Mouse (Mus musculus) splenic B cell, adult 2 months (primary cell): ENCODE results near the gene Harbi1.
A peak's percentile ranks its signal among the peaks of the same experiment; 100 is the strongest.

Source experiments
- DNase-seq: peaks from one replicate; pipeline ENCODE4 v3.0.0-alpha.2; 2011; ENCODE audit warnings: low read depth, low spot score
- H3K27me3 ChIP-seq: 2 replicates; pipeline ENCODE4 v1.6.1; 2012; ENCODE audit warnings: mild to moderate bottlenecking, low read length, moderate library complexity, mixed read lengths; ENCODE audit not compliant: control insufficient read depth, poor library complexity, insufficient read depth, severe bottlenecking
- H3K36me3 ChIP-seq: 2 replicates; pipeline ENCODE4 v1.6.1; 2012; ENCODE audit warnings: mild to moderate bottlenecking, low read length, moderate library complexity, mixed read lengths; ENCODE audit not compliant: control insufficient read depth, poor library complexity, insufficient read depth, severe bottlenecking

The Harbi1 gene

DNA sequence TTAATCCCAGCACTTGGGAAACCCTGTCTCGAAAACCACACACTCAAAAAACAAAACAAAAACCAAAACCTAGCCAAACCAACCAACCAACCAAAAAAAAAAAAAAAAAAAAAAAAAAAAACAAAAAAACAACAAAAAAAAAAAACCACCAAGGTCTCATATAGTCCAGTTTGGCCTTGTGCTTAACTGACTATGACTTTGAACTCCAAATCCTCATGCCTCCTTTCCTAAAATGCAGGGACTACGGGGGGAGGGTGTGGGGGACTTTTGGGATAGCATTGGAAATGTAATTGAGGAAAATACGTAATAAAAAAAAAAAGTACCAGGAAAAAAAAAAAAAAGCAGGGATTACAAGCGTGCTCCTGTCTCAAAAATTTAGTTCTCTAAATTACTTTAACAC, 18.9 kb downstream of the Harbi1 start:
- Histone ChIP-seq H3K27me3 (no peaks in the 10 kb centered on the region), H3K36me3 (no peaks in the 10 kb centered on the region; the same call in 1 of the 2 replicates)
- no peak for DNase-seq

DNA sequence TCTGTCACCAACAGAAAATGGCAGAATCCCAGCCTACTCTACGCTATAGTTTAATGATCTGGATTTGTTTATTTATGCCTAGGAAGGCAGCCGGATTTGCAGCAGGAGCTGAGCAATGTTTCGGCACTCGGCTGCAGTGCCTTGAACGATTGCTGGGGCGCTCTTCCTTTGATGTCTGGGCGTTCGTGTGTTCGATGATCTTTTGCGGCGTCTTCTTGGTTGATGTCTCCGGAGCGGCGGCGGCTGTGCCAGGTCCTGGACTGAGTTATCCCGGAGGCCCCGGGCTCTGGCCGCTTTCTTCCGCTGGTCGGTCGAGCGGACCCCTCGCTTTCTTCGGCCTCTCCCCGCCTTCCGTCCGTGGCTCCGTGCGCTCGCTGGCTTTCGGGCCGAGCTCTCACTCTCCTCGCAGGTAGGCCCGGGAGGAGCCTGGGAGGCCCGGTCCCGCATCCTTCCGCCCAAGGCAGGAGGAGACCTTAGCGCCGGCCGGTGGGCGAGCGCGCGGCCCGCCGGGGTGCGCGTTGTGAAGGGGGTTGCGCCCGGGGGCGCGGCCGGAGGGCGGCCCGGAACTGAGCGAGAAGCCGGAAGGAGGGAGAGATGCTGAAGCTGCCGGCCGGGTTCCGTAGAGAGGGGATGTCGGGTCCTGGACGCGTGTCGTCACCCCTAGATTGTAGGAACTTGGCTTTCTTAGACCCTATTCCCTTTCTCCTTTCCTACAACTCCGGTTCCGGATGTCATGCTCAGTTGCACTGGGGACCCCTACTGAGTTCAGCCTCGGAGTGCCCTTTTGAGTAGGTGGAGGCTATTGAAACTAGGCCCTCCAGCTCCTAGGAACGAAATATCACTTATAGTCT, 19.5 kb downstream of the Harbi1 start, which contains the start of gene Ambra1:
Ambra1 (plus strand) TSS at position 164 of the 851 bp plus-strand sequence.
- DNase-seq = peak; percentile 90
- H3K36me3 ChIP-seq = no peaks in the 10 kb centered on the region; the same call in 1 of the 2 replicates
- no peaks in the 10 kb centered on the region for H3K27me3 ChIP-seq

DNA sequence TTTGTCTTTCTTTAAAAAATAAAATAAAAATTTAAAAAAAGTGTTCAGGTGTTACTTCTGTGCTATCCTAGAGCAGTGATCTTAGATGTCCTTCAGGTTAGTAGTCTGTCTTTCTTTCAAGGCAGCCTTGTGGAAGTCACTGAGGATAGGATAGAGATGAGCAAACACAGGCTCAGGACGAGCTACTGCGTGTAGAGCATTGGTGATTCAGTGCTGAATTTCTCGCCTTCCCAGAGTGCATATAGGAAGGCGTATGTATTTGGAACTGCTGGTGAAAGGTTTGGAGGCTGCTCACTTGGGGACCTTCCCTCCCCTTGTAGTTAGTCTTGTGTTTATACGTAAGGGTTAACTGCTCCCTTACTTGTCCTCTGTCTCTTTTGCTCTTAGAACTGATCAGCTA, 24.6 kb downstream of the Harbi1 start:
- H3K27me3 ChIP-seq = no peaks in the 10 kb centered on the region
- no peaks in the 10 kb centered on the region; the same call in 1 of the 2 replicates for H3K36me3 ChIP-seq
- no peak for DNase-seq

DNA sequence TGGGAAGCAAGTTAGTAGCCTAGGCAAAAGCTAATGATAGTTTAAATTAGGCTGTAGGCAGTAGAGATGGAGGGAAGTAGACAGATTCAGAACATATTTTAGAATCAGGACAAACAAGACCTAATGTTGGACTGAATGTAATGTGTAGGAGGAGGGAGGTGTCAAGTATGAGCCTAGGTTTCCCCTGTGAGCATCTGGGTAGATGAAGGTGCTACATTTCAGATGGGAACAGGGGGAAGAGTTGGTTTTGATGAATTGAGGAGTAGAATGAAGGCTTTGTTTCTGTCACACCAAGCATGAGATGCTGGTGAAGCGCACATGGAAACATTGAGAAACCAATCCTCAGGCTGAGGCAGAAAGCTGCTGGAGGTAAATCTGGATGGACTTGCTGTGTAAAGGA, 28.9 kb downstream of the Harbi1 start:
- H3K27me3 ChIP-seq = no peaks in the 10 kb centered on the region
- H3K36me3 ChIP-seq = no peaks in the 10 kb centered on the region; the same call in 1 of the 2 replicates
- no peak for DNase-seq

DNA sequence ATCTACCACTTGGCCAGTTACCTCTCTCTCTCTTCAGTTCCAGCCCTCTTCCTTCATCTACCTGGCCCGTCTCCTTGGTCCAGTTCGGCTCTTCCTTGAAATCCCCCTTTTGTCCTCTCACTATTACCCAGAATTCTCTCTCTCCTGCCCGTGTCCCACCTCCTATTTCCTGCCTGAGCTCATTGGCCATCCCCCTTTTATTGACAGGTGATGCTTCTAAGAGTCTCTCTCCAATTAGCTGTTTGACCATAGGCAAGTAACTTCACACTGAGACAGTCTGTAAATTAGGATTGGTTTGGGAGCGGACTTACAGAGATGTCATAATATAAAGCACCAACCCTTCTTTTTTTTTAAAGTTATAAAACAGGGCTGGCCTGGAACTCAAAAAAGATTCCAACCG, 34.0 kb downstream of the Harbi1 start:
- Histone ChIP-seq H3K36me3 (no peaks in the 10 kb centered on the region), H3K27me3 (no peaks in the 10 kb centered on the region)
- DNase-seq = no peak

DNA sequence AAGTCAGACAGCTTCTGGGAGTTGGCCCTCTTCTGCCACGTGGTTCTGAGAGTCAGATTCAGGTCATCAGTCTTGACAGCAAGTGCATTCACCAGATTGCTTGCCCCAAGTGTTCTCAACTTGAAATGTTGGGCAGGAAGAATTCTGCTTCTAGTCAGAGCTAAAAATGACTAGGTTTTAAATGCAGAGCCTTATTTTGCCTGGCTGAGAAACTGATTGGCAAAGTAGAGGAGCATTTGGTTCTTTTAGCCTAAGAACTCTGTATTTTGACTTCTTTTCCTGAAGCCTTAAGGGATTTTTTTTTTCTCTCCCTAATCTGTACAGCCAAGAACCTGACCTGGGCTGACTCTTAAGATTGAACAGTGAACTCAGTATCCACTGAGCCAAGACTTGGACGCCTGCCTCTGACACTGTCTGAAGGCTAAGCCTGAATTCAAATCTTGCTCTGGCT, 39.2 kb downstream of the Harbi1 start:
- Histone ChIP-seq H3K36me3 (no peaks in the 10 kb centered on the region), H3K27me3 (no peaks in the 10 kb centered on the region)
- no peak for DNase-seq
